Mouse (Mus musculus) heart, adult 2 months (tissue): ENCODE data around the gene Nav1.

Experiments
- CTCF ChIP-seq: fragments of 200-600 bp; IDR thresholded peaks from 2 replicates; pipeline ENCODE4 v1.8.1; 2022; ENCODE audit warnings: antibody characterized with exemption, mild to moderate bottlenecking, moderate library complexity
- POLR2A ChIP-seq: fragments of 200-500 bp; IDR thresholded peaks from 2 replicates; pipeline ENCODE4 v1.6.1; 2011; ENCODE audit warnings: mild to moderate bottlenecking, low read depth, low read length, control low read depth; ENCODE audit not compliant: insufficient read depth

DNA sequence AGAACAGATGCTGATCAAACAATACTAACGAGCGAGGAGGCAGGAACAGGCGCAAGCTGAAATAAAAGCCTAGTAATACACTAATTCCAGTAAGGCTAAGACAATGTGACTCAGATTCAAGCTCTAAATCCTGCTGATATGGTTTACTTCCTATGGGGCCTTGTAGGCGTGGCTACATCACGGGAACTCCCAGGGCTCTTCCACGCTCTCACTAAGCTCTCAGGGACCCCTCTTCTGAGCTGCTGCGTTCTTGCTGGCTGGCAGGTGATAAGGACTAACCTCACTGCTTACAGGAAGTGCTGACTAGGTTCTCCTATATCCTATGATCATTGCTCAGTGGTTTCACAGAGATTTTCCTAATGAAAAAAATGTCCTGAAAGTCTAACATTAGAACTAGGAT lies 201.7 kb downstream of the Nav1 start:
- TF ChIP-seq CTCF (no peak), POLR2A (no peak)
